Mouse (Mus musculus) right cerebral cortex, adult 2 months (tissue): Measurements from ENCODE around the gene Gm498.

Experiments
- DNase-seq, 2 experiments: peaks; one replicate each; pipeline ENCODE4 v3.0.0; 2021 to 2022; ENCODE audit warnings: low spot score in 2 of 2

Gene Gm498

GRCm38 (mm10) chr7:143891146-143891545 lies 24.5 kb downstream of the Gm498 start:
- DNase-seq, result peak; percentile 16 to 39

- no peak for DNase-seq
Observed at GRCm38 (mm10) chr7:143892361-143892760, 25.7 kb downstream of the Gm498 start.

- DNase-seq, result peak; percentile 14 to 45
Observed at GRCm38 (mm10) chr7:143900667-143901066, 34.0 kb downstream of the Gm498 start.

- DNase-seq, result no peak
Observed at GRCm38 (mm10) chr7:143905176-143905575, 38.5 kb downstream of the Gm498 start.

GRCm38 (mm10) chr7:143905606-143906005 lies 39.0 kb downstream of the Gm498 start:
- peak; percentile 44 to 49 for DNase-seq

GRCm38 (mm10) chr7:143913611-143914010 lies 47.0 kb downstream of the Gm498 start:
- no peak for DNase-seq

GRCm38 (mm10) chr7:143919031-143919679 lies 52.5 kb downstream of the Gm498 start:
- no peak for DNase-seq

GRCm38 (mm10) chr7:143929899-143930298 lies 63.3 kb downstream of the Gm498 start:
- DNase-seq, result no peak

GRCm38 (mm10) chr7:143938647-143939046 lies 72.0 kb downstream of the Gm498 start:
- DNase-seq, result peak; percentile 6 to 7

- no peak for DNase-seq
Observed at GRCm38 (mm10) chr7:143939476-143939875, 72.8 kb downstream of the Gm498 start.

- DNase-seq, result no peak
Observed at GRCm38 (mm10) chr7:143942941-143943691, 76.5 kb downstream of the Gm498 start.

GRCm38 (mm10) chr7:143944421-143944980 lies 77.9 kb downstream of the Gm498 start:
- peak in 1 of 2 experiments; percentile 18 for DNase-seq
